Mouse (Mus musculus): ENCODE results near the gene Pkig.

Gene Pkig

GRCm38 (mm10) chr2:163712473-163712872 lies 54.3 kb downstream of the Pkig start:
- no peak for DNase-seq

- no peak for DNase-seq
Measured at GRCm38 (mm10) chr2:163712874-163713273, 54.7 kb downstream of the Pkig start.

- DNase-seq: no peak
Measured at GRCm38 (mm10) chr2:163713340-163713739, 55.2 kb downstream of the Pkig start.

GRCm38 (mm10) chr2:163716448-163716847 lies 58.3 kb downstream of the Pkig start:
- no peak for DNase-seq

GRCm38 (mm10) chr2:163716853-163717252 lies 58.7 kb downstream of the Pkig start:
- DNase-seq: no peak

GRCm38 (mm10) chr2:163718526-163718925 lies 60.3 kb downstream of the Pkig start:
- DNase-seq: no peak

- peak; percentile 70 to 84 for DNase-seq
Measured at GRCm38 (mm10) chr2:163718951-163719603, 60.9 kb downstream of the Pkig start.

GRCm38 (mm10) chr2:163719616-163720015 lies 61.4 kb downstream of the Pkig start:
- DNase-seq: no peak

- no peak for DNase-seq
Measured at GRCm38 (mm10) chr2:163722550-163722949, 64.4 kb downstream of the Pkig start.

GRCm38 (mm10) chr2:163726766-163727393 lies 68.7 kb downstream of the Pkig start:
- DNase-seq: no peak

GRCm38 (mm10) chr2:163728300-163728699 lies 70.1 kb downstream of the Pkig start:
- DNase-seq: no peak

GRCm38 (mm10) chr2:163732021-163732420 lies 73.8 kb downstream of the Pkig start:
- no peak for DNase-seq

- no peak for DNase-seq
Measured at GRCm38 (mm10) chr2:163735163-163735562, 77.0 kb downstream of the Pkig start.

- no peak for DNase-seq
Measured at GRCm38 (mm10) chr2:163735980-163736379, 77.8 kb downstream of the Pkig start.

- no peak for DNase-seq
Measured at GRCm38 (mm10) chr2:163742656-163743055, 84.5 kb downstream of the Pkig start.

GRCm38 (mm10) chr2:163743357-163743756 lies 85.2 kb downstream of the Pkig start:
- no peak for DNase-seq

GRCm38 (mm10) chr2:163744801-163745570 lies 86.8 kb downstream of the Pkig start:
- DNase-seq: peak in 1 of 2 experiments; percentile 28

- DNase-seq: peak; percentile 39 to 72
Measured at GRCm38 (mm10) chr2:163749647-163750611, 91.7 kb downstream of the Pkig start, which contains the start of gene Ada. Ada (minus strand) TSS chr2:163750239.

GRCm38 (mm10) chr2:163754228-163754627 lies 96.0 kb downstream of the Pkig start:
- no peak for DNase-seq

GRCm38 (mm10) chr2:163756723-163757122 lies 98.5 kb downstream of the Pkig start:
- no peak for DNase-seq

- DNase-seq: no peak
Measured at GRCm38 (mm10) chr2:163758146-163758545, 100.0 kb downstream of the Pkig start.

GRCm38 (mm10) chr2:163760589-163760988 lies 102.4 kb downstream of the Pkig start:
- DNase-seq: no peak

GRCm38 (mm10) chr2:163761402-163761801 lies 103.2 kb downstream of the Pkig start:
- DNase-seq: no peak
